In the genomic region with DNA sequence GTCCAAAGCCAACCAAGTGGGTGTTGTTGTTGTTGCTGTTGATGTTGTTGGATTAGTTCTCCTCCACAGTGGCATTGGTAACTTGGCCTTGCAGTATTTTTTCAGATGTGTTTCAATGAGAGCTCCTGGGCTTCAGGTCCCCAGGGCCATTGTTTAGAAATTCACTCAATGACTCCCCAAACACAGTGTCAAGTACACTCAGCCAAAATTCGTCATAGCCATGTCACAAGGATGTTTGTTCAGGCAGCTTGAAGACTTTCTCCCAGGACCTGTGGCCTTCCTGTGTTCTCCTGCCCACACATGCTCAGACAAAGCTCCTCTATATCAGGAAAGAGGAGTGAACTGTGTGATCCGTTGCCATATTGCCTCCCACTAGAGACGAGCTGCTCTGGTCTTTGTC, we compare ENCODE assay signal across 16 mouse cellular contexts. TPM values are rescaled to one million over a fixed set of nuclear protein-coding genes. Genes with fewer than 3 reads are reported as not detected.
"Had no signal": no experiment of that assay in that cellular context is flagged by ENCODE, and none has a peak within 500 bp of the region (broad histone marks: within the 10 kb centered on the region; RNA-seq: fewer than 3 reads in every experiment).

No protein-coding gene starts in this region.

- H3K9ac ChIP-seq: limb, embryonic 13.5 days; liver, embryonic 14.5 days; lung, embryonic 14.5 days; midbrain, embryonic 13.5 days had no signal

- H3K27ac ChIP-seq: layer of hippocampus, adult 2 months; limb, embryonic 13.5 days; liver, embryonic 14.5 days; midbrain, embryonic 13.5 days; stomach, postnatal 0 days had no signal

- H3K9me3 ChIP-seq: limb, embryonic 13.5 days; midbrain, embryonic 13.5 days had no signal

- H3K4me2 ChIP-seq: limb, embryonic 13.5 days; lung, embryonic 14.5 days; midbrain, embryonic 13.5 days had no signal

- ATAC-seq: midbrain, embryonic 13.5 days had no signal

- H3K36me3 ChIP-seq: limb, embryonic 13.5 days; midbrain, embryonic 13.5 days had no signal

- H3K4me3 ChIP-seq: layer of hippocampus, adult 2 months; limb, embryonic 13.5 days; midbrain, embryonic 13.5 days had no signal

- H3K27me3 ChIP-seq: limb, embryonic 13.5 days had no signal

- DNase-seq: kidney, adult 18-20 months; kidney, postnatal 10 days; kidney, postnatal 4 days; lung, embryonic 14.5 days; right cerebral cortex, postnatal 14 days; thymus, postnatal 4 days had no signal

RNA-seq across cellular contexts. Expression of a gene that starts 37.7 kb away (rescaled TPM):
- total RNA-seq: layer of hippocampus, adult 2 months; layer of hippocampus, postnatal 10 days; left cerebral cortex, postnatal 36 days; megakaryocyte-erythroid progenitor cell, adult 5-6 weeks; midbrain, postnatal 0 days had no signal
- polyA plus RNA-seq: limb, embryonic 13.5 days; lung, embryonic 14.5 days; midbrain, embryonic 13.5 days; midbrain, postnatal 0 days; neural tube, embryonic 14.5 days had no signal
